Mouse (Mus musculus) heart, adult 11 months (tissue): ENCODE measurements around the gene Mup7.
"Not testable (repeated sequence)": the region's sequence is repeated elsewhere in the genome, so short reads cannot be mapped to it uniquely, and the experiment has no call there.

Experiments used
- DNase-seq: peaks from one replicate; pipeline ENCODE4 v3.0.0; 2022

Gene Mup7

DNA sequence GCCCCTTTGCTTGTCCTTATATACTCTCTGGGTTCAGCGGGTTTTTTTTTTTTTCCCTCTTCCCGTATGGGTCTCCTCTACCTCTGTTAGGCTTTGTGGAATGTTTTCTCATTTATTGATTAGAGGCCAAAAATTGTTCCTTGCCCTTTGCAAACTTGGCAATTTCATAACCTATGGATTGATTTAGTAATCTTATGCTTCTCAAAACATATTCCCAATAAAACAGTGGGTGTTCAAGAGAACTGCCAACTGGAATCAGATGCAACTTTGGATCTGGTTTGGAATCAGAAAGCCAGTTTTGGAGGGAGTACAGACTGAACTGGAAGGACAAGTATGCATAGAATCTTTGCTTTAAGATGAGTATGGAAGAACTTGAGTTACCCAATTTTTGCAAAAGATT is at the start of gene Mup7:
Gene Mup7 (minus strand): TSS at position 101 of the 400 bp plus-strand sequence.
- not testable (repeated sequence) for DNase-seq

DNA sequence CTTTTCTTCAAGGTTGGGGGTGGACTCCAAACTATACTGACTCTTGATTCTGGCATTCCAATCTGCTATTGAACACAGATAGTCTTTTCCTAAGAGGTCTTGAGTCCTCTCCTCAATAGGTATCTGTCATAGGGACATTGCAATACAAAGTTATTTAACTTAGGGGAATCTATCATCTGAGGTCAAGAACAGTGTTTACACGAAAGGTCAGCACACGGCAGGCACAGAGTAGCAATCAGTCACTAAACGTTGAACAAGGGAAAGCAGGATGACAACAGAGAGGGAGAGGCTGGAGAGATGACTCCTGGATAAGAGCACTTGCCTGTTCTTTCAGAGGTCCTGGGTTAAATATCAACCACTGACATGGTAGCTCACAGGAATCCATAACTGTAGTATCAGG is 9.6 kb upstream of the Mup7 start:
- not testable (repeated sequence) for DNase-seq

DNA sequence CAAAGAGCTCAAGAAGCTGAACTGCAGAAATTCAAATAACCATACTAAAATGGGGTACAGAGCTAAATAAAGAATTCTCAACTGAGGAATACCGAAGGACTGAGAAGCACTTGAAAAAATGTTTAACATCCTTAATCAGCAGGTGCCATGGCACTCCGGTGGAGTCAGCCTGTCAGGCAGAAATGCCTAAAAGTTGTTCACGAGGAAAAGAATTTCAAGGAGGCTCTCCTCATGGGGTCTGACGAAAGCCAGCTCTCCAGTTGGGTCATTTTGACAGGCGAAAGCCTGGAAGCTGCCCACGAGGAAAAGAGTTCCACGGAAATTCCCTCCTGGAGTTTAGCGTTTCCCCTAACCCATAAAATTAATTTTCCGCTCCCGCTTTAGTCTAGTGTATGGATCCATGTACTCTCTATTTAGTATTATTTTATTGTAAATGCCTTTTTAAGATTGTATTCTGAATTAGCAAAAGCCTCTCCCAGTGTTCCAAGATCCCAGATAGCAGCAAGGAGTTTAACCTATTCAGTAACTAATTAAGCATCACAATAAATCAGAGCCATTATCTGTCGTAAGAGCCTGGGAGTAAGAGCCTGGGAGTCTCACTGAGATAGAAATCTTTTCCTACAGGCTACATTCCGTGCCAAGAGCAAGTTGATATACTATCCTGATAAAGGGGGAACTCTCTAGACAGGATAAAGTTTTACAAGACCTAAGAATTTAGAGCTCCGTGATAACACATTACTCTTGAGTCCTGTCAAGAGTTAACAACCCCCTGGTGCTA is 40.8 kb downstream of the Mup7 start:
- DNase-seq: not testable (repeated sequence)

DNA sequence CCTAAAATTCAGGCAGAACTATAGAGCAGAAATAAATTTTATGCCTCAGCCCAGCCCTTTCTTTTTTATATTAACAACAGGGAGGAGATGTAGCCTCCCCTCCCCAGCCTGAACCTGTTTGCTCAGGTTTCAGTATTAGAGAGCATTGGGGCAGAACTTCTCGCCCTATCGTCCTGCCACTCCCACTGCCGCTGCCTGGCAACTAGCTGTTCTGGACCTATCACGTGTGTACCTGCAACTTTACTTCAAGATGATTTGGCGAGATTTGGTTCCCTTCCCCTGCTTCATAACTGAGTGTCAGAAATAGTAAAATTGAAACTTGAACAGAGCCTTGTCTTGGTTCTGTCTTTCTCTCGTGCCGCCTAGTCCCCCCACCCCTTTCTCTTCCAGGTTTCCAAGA is 50.1 kb downstream of the Mup7 start:
- not testable (repeated sequence) for DNase-seq
